Mouse (Mus musculus): ENCODE measurements around the gene Pcyt1a.
"Not testable (repeated sequence)": the region's sequence is repeated elsewhere in the genome, so short reads cannot be mapped to it uniquely, and the experiment has no call there.

Pcyt1a gene

GRCm38 (mm10) chr16:32477315-32477714 lies 46.6 kb downstream of the Pcyt1a start:
- DNase-seq (ENCODE audit: low read depth), result no peak

- DNase-seq (ENCODE audit: low read depth), result no peak
Measured at GRCm38 (mm10) chr16:32479415-32479814, 48.7 kb downstream of the Pcyt1a start.

- DNase-seq (ENCODE audit: low read depth), result no peak
Measured at GRCm38 (mm10) chr16:32484431-32484871, 53.7 kb downstream of the Pcyt1a start.

GRCm38 (mm10) chr16:32485209-32485608 lies 54.5 kb downstream of the Pcyt1a start:
- DNase-seq (ENCODE audit: low read depth), result no peak

GRCm38 (mm10) chr16:32486046-32486445 lies 55.3 kb downstream of the Pcyt1a start:
- no peak for DNase-seq (ENCODE audit: low read depth)

DNA sequence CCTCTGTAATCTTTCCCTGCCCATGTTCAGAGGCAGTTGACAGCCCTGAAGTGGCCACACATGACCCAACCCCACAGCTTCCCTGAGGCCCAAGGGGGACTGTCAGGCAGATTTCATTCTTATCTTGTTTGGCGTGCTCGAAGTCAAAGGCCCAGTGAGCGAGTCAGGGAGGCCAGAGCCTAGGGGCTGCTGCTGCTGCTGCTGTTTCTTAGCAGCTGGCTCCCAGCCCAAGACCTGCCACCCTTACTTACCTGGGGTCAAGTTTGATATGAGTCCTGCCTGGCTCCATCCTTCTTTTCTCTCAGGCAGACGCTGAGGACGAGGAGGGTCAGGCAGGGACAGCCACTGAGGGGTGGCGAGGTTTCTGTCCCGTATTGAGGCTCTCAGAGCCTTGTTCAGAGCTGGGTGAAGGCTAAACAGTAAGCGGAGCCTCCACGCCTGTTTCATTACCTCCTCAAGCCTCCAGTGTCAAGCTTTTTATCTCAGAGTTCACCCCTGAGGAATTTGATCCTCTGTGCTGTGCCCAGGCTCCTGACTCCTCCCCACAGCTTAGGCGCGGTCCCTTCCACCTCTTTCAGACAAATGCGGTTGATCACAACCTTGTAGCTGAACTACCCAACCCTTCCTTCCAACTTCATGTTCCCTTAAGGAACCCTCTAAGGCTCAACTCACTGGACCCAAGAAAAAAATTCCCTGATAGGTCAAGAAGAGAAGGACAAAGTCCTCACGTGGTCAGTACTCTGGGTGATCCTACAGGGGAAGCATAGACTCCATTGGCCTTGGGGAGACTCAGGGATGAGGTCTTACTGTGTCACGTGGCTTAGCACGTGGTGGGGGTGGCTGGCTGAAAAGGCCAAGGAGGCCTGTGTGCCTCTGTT lies 56.8 kb downstream of the Pcyt1a start, which contains the start of gene Slc51a:
Gene Slc51a (minus strand): TSS at position 646 of the 878 bp plus-strand sequence.
- DNase-seq (ENCODE audit: low read depth), result no peak

DNA sequence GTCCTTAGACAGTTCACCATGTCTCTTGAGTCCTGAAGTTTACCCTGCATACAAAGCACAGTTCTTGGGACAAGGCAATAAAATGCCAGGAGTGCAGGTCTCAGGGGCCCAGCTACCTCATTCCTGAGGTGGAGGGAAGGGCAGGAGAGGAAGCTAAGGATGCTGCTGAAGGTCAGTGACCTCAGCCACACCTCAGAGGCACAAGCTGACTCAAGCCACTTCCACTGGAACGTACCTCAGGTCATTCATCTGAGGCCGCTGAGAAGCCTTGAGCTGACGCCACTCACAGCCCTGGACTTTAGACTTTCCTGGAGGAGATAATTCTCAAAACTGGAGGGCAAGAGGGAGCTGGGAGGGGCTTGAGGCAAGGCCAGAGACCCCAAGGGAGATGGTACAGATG lies 58.2 kb downstream of the Pcyt1a start:
- no peak for DNase-seq (ENCODE audit: low read depth)

DNA sequence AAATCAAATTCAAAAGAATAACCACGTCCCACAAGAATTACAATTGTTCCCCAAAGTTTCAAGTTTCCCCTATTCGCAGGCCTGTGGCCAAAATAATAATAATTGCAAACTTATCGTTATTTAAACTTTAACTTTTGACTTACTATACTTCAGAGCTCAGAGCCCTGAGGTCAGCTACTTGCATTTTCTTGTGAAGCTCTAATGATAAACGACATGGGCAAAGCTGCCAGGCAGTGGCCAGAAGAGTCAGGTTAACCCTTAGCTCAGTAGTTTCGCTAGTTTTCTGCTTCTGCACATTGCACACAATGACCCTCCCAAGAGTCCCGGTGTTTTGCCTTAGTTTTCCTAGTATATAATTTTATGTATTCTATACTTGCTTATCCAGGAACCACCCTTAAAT lies 63.6 kb downstream of the Pcyt1a start:
- DNase-seq (ENCODE audit: low read depth), result not testable (repeated sequence)

GRCm38 (mm10) chr16:32495965-32496364 lies 65.2 kb downstream of the Pcyt1a start, which contains the start of gene Zdhhc19:
TSS of gene Zdhhc19 (plus strand) at chr16:32496265.
- no peak for DNase-seq (ENCODE audit: low read depth)

DNA sequence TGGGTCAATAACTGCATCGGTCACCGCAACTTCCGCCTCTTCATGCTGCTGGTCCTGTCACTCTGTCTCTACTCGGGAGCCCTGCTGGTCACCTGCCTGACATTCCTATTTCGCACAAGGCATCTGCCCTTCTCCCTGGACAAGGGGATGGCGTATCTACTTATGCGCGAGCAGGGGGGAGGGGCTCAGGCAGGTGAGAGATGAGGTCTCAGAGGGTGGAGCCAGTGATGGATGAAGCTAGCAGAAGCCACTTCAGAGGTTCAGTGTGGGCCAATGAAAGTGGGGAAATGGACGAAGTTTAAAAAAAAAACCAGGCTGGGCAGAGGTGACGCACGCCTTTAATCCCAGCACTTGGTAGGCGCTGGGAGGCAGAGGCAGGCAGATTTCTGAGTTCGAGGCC lies 68.3 kb downstream of the Pcyt1a start:
- DNase-seq (ENCODE audit: low read depth), result no peak

- DNase-seq (ENCODE audit: low read depth), result peak; percentile 77
Measured at GRCm38 (mm10) chr16:32499430-32500037, 68.8 kb downstream of the Pcyt1a start.

GRCm38 (mm10) chr16:32501459-32501858 lies 70.7 kb downstream of the Pcyt1a start:
- DNase-seq (ENCODE audit: low read depth), result no peak

- DNase-seq (ENCODE audit: low read depth), result no peak
Measured at GRCm38 (mm10) chr16:32502621-32503335, 72.1 kb downstream of the Pcyt1a start.

- DNase-seq (ENCODE audit: low read depth), result no peak
Measured at GRCm38 (mm10) chr16:32503633-32504032, 72.9 kb downstream of the Pcyt1a start.

- no peak for DNase-seq (ENCODE audit: low read depth)
Measured at GRCm38 (mm10) chr16:32506298-32506697, 75.6 kb downstream of the Pcyt1a start.

DNA sequence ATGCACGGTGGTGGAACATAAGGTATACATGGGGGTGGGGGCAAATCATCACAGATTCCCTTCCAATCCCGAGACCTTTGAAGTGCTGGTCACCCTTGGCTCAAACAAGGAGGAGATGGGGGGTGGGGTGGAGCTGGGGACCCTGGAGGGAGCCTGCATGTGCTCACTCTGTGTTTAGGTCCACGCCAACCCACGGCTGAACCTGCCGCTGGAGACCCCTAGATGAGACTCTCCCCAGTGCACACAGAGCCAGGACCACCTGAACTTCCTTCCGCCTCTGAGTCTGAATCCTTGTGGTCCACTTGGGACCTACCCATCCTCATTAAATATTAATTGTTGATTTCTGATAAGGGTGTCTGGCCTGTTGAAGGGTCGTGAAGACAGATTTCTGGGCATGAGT lies 76.1 kb downstream of the Pcyt1a start:
- DNase-seq (ENCODE audit: low read depth), result no peak

DNA sequence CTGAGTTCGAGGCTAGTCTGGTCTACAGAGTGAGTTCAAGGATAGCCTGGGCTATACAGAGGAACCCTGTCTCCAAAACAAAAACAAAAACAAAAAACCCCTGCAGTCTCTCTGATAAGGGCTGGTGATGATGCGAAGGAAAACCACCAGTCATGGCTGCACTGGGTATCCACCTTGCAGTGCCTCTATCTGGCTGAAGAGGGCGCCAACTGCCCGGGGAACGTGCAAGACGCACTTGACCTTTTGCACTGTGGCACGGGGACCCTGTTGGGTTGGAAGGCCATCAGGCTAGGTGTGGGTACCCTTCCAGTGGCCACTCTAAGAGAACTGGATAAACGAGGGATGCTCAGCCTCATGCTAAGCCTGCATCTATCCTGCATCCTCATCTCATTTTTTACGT lies 76.7 kb downstream of the Pcyt1a start:
- peak; percentile 60 for DNase-seq (ENCODE audit: low read depth)

DNA sequence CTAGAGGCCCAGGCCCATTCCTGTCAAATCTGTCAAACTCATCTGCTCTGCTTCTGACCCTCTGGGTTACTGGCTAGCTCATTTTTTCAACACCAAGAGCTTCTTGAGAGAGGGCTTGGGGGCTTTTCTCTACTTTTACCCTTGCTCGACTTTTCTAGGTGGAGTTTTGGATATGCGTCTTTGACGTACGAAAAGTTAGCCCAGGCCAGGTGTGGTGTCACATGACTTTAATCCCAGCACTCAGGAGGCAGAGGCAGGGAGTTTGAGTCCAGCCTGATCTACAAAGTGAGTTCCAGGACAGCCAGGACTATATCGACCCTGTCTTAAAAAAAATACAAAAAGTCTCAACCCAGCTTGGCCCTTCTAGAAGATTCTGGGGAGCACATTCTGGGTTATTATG lies 77.3 kb downstream of the Pcyt1a start:
- DNase-seq (ENCODE audit: low read depth), result no peak

- DNase-seq (ENCODE audit: low read depth), result no peak
Measured at GRCm38 (mm10) chr16:32508506-32509065, 77.9 kb downstream of the Pcyt1a start.

GRCm38 (mm10) chr16:32509066-32509942 lies 78.6 kb downstream of the Pcyt1a start:
- peak; percentile 60 for DNase-seq (ENCODE audit: low read depth)
